Mouse (Mus musculus) spleen, adult 2 months (tissue): ENCODE measurements around the gene Slc22a1. TPM values are rescaled to one million over a fixed set of nuclear protein-coding genes. Genes with fewer than 3 reads are reported as not detected.

ENCODE experiments used
- DNase-seq, 2 experiments: peaks; one replicate each; pipeline versions ENCODE4 v3.0.0 to v3.0.0-alpha.2; 2012 to 2021; ENCODE audit warnings: low spot score in 2 of 2, low read depth in 1 of 2
- H3K27ac ChIP-seq: fragments of 200-500 bp; 2 replicates; pipeline ENCODE4 v1.5.1; 2012; ENCODE audit warnings: low read length, inconsistent platforms; ENCODE audit not compliant: insufficient read depth
- H3K27me3 ChIP-seq: fragments of 200-500 bp; 2 replicates; pipeline ENCODE4 v1.6.1; 2012; ENCODE audit warnings: mild to moderate bottlenecking, moderate library complexity, low read length, inconsistent platforms; ENCODE audit not compliant: control insufficient read depth, insufficient read depth
- H3K36me3 ChIP-seq: fragments of 200-500 bp; 2 replicates; pipeline ENCODE4 v1.6.1; 2012; ENCODE audit warnings: mild to moderate bottlenecking, low read length, inconsistent platforms; ENCODE audit not compliant: control insufficient read depth, insufficient read depth
- H3K4me1 ChIP-seq: fragments of 200-500 bp; 2 replicates; pipeline ENCODE4 v1.6.1; 2011; ENCODE audit warnings: inconsistent platforms; ENCODE audit not compliant: control insufficient read depth, insufficient read depth, insufficient read length
- H3K4me3 ChIP-seq: fragments of 200-500 bp; 2 replicates; pipeline ENCODE4 v1.5.1; 2011; ENCODE audit warnings: mild to moderate bottlenecking, inconsistent platforms; ENCODE audit not compliant: insufficient read depth, insufficient read length; ENCODE audit errors: extremely low read depth
- CTCF ChIP-seq: fragments of 200-500 bp; IDR thresholded peaks from 2 replicates; pipeline ENCODE4 v1.5.1; 2011; ENCODE audit warnings: mild to moderate bottlenecking, inconsistent platforms; ENCODE audit not compliant: insufficient read depth, insufficient read length, insufficient replicate concordance; ENCODE audit errors: extremely low read depth
- POLR2A ChIP-seq: fragments of 200-500 bp; IDR thresholded peaks from 2 replicates; pipeline ENCODE4 v1.6.1; 2011; ENCODE audit warnings: low read depth, low read length, inconsistent platforms
- WGBS: fragments of 180-500 bp; shearing (Covaris S2); methylation state at CpG from one replicate; pipeline ENCODE4 v1.1.7; 2018; 5-methylcytosine and 5-hydroxymethylcytosine counted together
- polyA plus RNA-seq: library from polyadenylated mRNA; depleted of rRNA; stranded (reverse); fragments of >200 nt; gene quantifications from 2 replicates; pipeline ENCODE4 v1.2.3, GENCODE M21; 2012; rRNA removed

The Slc22a1 gene
- polyA plus RNA-seq, 1 experiment: 0.04 TPM

DNA sequence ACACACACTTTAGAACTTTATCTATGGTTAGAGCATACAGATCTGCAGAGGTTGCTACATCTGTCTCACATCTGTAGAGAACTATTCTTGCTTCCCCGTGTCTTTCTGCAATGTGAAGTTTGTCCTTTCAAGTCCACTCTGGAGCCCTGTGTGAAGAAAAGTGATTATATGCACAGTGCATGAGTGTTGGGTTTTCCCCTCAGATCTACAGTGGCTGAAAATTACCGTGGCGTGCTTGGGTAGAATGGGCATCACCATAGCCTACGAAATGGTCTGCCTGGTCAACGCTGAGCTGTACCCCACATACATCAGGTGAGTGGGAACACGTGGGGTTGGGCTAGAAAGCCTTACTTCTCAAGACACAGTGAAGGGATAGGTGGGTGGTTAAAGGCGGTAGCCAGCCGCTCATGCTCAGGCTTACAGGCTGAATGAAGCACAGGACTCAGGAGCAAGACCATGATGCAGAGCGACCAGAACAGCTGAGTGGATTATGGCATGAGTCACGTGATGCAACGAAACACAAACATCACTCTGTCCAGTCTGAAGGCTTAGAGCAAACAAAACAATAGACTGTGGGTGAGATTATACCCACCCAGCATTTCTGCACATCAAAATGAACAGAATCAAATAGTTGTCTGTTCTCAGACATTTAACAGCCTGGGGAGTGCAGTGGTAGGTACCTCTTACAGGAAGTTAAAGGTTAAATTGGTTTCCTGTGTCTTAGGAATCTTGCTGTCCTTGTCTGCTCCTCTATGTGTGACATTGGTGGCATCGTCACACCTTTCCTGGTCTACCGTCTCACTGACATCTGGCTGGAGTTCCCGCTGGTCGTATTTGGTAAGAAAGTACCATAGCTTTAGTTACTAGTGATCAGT, 60.9 kb downstream of the Slc22a1 start:
- TF ChIP-seq POLR2A (no peak), CTCF (no peak)
- Histone ChIP-seq H3K4me3 (no peak overlapping the region), H3K27ac (no peak overlapping the region), H3K27me3 (no peaks in the 10 kb centered on the region), H3K36me3 (no peaks in the 10 kb centered on the region), H3K4me1 (no peaks in the 10 kb centered on the region)
- DNase-seq: no peak
- WGBS: 76% methylated on average over 15 of the region's 15 CpGs

- Histone ChIP-seq H3K27me3 (no peaks in the 10 kb centered on the region), H3K4me3 (no peak overlapping the region), H3K27ac (no peak overlapping the region), H3K36me3 (no peaks in the 10 kb centered on the region), H3K4me1 (no peaks in the 10 kb centered on the region)
- DNase-seq: no peak
- no peak for TF ChIP-seq CTCF
- TF ChIP-seq POLR2A: no peak
These were observed 68.4 kb downstream of the Slc22a1 start for GRCm38 (mm10) chr17:12607202-12607601.

- TF ChIP-seq POLR2A: no peak
- no peak for TF ChIP-seq CTCF
- no peak overlapping the region for H3K27ac ChIP-seq
- WGBS: 22% methylated on average over 1 of the region's 1 CpGs
These were observed 69.0 kb downstream of the Slc22a1 start for GRCm38 (mm10) chr17:12606634-12607033.

More at GRCm38 (mm10) chr17:12606634-12607033, 69.0 kb downstream of the Slc22a1 start:
- DNase-seq: no peak
- Histone ChIP-seq H3K36me3 (no peaks in the 10 kb centered on the region), H3K4me1 (no peaks in the 10 kb centered on the region), H3K4me3 (no peak overlapping the region), H3K27me3 (no peaks in the 10 kb centered on the region)

Other genes with a start within 250 kb of the Slc22a1 start
- 2.1 and 2.4 TPM in 2 replicates for gene Slc22a3, start 168.1 kb downstream of the Slc22a1 start, polyA plus RNA-seq
- gene Slc22a2, start 91.7 kb downstream of the Slc22a1 start, polyA plus RNA-seq: 0.05 and 0.19 TPM in 2 replicates
- 7.2 and 9.7 TPM in 2 replicates for gene Igf2r, start 93.8 kb upstream of the Slc22a1 start, polyA plus RNA-seq
- gene Mas1, start 192.3 kb upstream of the Slc22a1 start, polyA plus RNA-seq: not detected in 2 replicates
- gene Mrgprh, start 200.2 kb upstream of the Slc22a1 start, polyA plus RNA-seq: not detected in 2 replicates
- 0.32 and 0.88 TPM in 2 replicates for gene Pnldc1, start 234.4 kb upstream of the Slc22a1 start, polyA plus RNA-seq
- gene Tcp1, start 239.9 kb upstream of the Slc22a1 start, polyA plus RNA-seq: 29.9 and 32.9 TPM in 2 replicates
- gene Mrpl18, start 240.5 kb upstream of the Slc22a1 start, polyA plus RNA-seq: 19.9 and 22.3 TPM in 2 replicates